Mouse (Mus musculus): ENCODE results near the gene Haus2.

The Haus2 gene

DNA sequence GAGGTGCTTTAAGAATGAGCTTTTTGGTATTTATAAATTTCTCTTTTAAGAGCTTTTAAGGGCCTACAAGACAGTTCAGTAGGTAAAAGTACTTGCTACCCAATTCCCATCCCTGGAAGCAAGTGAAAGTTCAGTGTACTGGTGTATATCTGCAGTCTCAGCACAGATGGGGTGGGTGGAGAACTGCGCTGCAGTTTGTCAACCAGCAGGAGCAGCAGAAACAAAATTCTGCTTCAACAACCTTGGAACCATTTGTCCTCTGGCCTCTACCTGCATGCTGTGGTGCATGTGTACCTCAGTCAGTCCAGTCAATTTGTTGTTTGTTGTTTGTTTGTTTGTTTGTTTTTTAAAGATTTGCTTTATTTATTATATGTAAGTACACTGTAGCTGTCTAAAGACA, 17.0 kb upstream of the Haus2 start:
- CTCF ChIA-PET, result interaction anchor here in 1 of 4 experiments (0.7 kb wide), 1 partner anchor 408 kb away, joined by 7 read pairs; no protein-coding TSS in a partner anchor
- POLR2A ChIA-PET, result interaction anchor here in 2 of 4 experiments (0.7 to 4.6 kb wide), 6 partner anchors 9 to 415 kb away, joined by 3 to 44 read pairs (median 8); partner anchors contain the start of genes Haus2 (in 2 of the 2), Lrrc57 (in 2 of the 2) and Zfp106 (in 1 of the 2)

DNA sequence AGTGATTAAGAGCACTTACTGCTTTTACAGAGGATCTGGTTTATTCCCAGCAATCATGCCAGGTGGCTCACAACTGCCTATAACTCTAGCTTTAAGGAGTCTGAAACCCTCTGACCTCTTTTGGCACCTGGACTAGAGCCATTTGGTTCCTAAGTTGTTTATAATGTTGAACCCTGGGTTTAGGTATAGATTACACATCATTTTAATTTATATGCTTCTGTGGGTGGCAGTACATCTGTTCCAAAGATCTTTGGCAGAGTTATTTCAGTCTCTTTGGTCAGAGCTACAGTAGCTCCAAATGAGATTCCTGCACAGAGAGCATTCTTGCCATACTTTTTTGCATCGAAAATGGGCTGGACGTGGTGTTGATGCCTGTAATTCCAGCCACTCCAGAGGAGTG, 11.4 kb upstream of the Haus2 start:
- POLR2A ChIA-PET, result interaction anchor here in 1 of 4 experiments (2.8 kb wide), 1 partner anchor 11 kb away, joined by 15 read pairs; the partner anchor contains the start of genes Haus2 and Lrrc57
- CTCF ChIA-PET, result interaction anchor here in 1 of 4 experiments (0.6 kb wide), 1 partner anchor 425 kb away, joined by 3 read pairs; no protein-coding TSS in a partner anchor

DNA sequence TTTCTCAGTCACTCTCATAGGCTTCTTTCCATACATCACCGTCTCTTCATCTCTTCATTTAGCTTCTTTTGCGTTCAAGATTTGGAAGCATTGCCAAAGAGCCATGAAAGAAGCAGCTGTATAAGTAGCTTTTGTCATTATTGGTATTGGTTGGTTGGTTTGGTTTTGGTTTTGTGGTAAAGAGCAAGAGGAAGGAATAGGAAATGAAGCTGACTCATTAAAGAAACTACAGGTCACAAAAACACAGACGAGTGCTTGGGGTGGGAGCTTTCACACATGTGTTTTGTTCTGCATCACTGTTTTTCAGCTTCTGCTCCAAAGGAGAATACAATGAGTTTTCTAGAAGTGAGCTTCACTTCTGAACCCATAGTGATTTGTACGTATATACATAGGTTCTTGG, 9.7 kb upstream of the Haus2 start:
- POLR2A ChIA-PET, result interaction anchor here in 1 of 4 experiments (1.7 to 2.8 kb wide), 2 partner anchors 9 to 11 kb away, joined by 4 to 15 read pairs; partner anchors contain the start of genes Haus2 and Lrrc57
- CTCF ChIA-PET, result no interaction called here

DNA sequence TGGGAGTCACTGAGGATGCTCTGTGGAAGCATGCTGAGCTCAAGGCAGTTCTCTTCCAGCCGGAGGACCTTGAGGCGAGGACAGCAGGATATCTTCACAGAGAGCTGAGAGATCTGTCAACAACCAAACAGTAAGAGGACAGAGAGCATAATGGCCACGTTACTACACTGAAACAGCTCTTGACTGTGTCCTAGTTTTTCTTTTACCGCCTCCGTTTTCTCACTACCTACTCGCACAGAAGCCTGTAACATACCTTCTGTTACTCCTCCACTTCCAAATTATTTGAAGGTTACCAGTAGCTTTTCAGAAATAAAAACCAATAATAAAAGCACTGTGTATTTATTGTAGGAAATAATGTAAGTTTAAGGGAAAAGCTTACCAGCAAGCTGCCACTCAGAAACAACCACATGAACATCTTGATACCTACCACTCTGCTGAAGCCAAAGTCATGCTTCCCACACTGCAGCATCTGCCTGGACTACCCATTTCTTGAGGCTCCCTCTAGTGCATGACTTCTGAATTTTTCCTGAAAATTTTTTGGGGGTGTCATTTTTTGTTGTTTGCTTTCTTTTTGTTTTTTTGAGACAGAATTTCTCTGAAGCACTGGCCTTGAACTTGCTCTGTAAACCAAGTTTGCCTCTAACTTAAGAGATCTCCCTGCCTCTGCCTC, 3.0 kb upstream of the Haus2 start:
- ChIA-PET CTCF (interaction anchor here in 2 of 4 experiments (0.6 to 1.4 kb wide), 2 partner anchors 128 to 1871 kb away, joined by 3 to 5 read pairs; no protein-coding TSS in a partner anchor), POLR2A (interaction anchor here in 2 of 4 experiments (0.8 to 5.3 kb wide), 4 partner anchors 10 to 15 kb away, joined by 3 to 44 read pairs (median 5); no protein-coding TSS in a partner anchor)

DNA sequence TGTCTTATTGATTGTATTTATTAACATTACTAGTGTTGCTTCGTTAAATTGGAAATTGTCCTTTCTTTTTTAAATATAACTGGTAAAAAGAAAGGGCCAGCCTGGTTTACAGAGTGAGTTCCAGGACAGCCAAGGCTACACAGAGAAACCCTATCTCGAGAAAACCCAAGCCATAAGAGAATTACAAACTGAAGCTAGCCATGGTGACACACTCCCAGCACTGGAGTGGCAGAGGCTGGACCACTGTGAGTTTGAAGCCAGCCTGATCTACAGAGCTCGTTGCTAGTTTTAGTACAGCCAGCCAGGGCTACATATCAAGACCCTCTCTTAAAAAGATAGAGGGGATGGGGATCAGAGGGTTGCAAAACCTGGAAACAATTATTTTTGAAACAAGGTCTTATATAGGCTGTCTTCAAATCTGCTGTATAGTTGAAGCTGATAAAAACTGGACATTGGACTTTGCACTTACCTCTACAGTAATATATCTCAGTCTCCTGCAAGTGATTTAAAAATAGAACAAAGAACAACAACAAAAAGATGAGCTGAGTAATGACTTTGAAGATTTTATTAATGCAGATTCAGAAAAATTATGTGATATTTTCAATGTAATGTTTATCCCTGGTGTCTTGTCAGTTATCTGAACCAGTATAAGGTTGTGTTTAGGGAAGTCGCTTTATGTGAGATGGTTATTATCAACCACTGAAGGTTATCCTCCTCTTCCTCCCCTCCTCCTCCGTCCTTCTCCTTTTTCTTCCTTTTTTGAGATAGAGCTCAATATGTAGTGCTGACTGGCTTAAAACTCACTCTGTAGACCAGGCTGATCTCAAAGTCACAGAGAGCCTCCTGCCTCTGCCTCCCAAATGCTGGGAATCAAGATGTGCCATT, 7.3 kb downstream of the Haus2 start:
- POLR2A ChIA-PET, result interaction anchor here in 2 of 4 experiments (0.6 to 1.1 kb wide), 4 partner anchors 12 to 54 kb away, joined by 3 to 4 read pairs (median 4); partner anchors contain the start of gene Zfp106 (in 2 of the 2)
- CTCF ChIA-PET, result interaction anchor here in 1 of 4 experiments (1.1 kb wide), 1 partner anchor 138 kb away, joined by 4 read pairs; no protein-coding TSS in a partner anchor

DNA sequence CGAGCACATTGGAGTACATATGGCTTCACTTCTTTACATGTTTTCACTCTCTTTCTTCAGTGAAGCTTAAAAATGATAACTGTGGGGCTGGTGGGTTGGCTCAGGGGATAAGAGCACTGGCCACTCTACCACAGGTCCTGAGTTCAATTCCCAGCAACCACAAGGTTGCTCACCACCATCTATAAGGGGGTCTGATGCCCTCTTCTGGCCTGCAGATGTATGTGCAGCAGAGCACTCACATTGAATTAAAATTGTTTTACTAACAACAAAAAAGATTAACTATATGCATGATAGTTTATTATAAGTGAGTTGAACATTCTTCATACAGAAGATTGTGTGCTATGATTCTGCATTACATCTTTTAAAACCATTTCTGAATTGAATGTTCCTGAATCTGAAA, 10.4 kb downstream of the Haus2 start:
- CTCF ChIA-PET, result interaction anchor here in 3 of 4 experiments (0.8 to 2.9 kb wide), 3 partner anchors 141 kb away, joined by 3 to 21 read pairs (median 6); no protein-coding TSS in a partner anchor
- POLR2A ChIA-PET, result interaction anchor here in 3 of 4 experiments (0.9 to 1.3 kb wide), 4 partner anchors 10 to 141 kb away, joined by 3 to 7 read pairs (median 4); partner anchors contain the start of genes Haus2 (in 2 of the 3) and Lrrc57 (in 2 of the 3)

DNA sequence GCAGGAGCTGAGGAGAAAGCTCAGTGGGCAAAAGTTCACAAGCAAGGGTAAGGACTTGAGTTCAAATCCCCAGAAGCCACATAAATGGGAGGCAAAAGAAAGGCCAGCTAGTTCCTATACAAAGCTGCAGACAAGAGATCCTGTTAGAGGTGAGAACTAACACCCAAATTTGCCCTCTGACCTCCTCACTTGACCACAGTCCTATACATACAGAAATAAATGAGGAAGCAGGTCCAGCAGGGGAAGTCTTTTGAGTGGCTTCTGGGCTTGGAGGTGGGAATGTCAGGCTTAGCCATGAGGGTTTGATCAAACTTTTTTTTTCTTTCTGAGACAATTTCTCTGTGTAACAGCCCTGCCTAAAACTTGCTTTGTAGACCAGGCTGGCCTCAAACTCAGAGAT, 13.7 kb downstream of the Haus2 start:
- CTCF ChIA-PET, result interaction anchor here in 3 of 4 experiments (0.6 to 1.0 kb wide), 3 partner anchors 144 to 304 kb away, joined by 3 to 5 read pairs (median 3); no protein-coding TSS in a partner anchor
- POLR2A ChIA-PET, result interaction anchor here in 1 of 4 experiments (1.1 kb wide), 1 partner anchor 10 kb away, joined by 3 read pairs; no protein-coding TSS in a partner anchor

DNA sequence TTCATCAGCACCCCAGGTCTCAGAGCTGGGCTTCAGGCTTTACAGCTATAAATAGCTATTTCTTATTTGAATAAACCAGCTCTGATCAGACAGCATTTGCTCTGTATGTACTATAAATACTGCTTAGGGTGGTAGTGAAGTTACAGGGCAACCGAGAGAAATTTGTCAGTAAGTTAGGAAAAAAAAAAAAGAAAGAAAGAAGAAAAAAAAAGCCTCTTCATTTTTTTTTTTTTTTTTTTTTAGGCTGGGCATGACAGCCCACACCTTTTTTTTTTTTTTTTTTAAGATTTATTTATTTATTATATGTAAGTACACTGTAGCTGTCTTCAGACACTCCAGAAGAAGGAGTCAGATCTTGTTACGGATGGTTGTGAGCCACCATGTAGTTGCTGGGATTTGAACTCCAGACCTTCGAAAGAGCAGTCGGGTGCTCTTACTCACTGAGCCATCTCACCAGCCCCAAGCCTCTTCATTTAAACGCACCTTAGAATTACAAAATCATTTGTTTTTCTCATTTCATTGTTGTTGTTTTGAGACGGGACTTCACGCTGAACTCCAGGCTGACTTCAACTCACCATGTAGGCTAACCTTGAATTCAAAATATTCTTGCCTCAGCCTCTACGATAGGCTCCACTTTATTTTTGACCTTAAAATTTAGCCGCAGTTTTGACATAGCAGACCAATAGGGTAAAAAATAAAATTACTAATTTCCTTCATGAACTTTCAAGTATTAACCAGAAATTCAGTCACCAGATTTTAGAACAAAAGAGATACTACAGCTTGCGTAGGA, 19.1 kb downstream of the Haus2 start:
- ChIA-PET POLR2A (interaction anchor here (0.6 to 4.3 kb wide), 20 partner anchors 12 to 249 kb away, joined by 3 to 16 read pairs (median 3); partner anchors contain the start of genes Lrrc57 (in 4 of the 4) and Haus2 (in 3 of the 4)), CTCF (no interaction called here)

DNA sequence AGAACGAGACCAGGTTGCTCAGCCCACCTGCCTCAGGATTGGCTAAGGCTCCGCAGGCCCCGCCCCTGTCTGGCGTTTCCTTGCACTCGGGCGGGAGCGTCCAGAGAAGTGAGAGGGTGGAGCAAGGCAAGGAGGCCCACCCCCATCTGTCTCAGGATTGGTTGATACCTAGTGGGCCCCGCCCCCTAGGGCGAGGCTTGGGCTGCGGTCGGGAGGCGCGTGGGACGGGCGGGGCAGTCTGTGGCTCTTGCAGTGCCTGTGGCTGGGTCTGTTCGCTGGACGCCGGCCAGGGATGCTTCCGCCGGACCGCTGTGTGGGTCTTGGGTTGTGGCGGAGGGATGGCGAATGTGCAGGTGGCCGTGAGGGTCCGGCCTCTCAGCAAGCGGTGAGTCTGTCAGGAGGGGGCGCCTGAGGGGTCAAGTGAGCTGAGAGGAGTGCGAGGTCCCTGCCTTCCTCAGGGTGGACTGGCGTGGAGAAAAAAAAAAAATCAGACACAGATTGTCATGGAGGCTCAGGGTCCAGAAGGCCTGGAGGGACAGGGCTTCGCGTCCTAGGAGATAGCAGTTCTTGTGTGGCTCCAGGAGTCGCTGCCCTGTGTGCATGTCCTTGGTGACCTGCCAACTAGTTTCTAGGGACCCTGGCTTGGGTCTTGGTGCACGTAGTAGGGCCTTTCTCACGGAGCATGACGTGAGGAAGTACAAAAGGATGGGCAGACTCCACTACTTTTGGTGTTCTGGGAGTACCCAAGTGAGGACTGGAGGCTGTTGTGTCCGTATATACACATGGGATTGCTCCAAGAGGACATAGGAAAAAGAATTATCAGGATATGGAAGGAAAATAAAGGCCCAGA, 19.9 kb downstream of the Haus2 start, which contains the start of gene Stard9:
Gene Stard9 (plus strand): TSS at position 236 of the 850 bp plus-strand sequence.
- ChIA-PET CTCF (no interaction called here), POLR2A (interaction anchor here (0.6 to 4.3 kb wide), 16 partner anchors 12 to 168 kb away, joined by 3 to 16 read pairs (median 4); partner anchors contain the start of genes Lrrc57 (in 4 of the 4) and Haus2 (in 3 of the 4))

DNA sequence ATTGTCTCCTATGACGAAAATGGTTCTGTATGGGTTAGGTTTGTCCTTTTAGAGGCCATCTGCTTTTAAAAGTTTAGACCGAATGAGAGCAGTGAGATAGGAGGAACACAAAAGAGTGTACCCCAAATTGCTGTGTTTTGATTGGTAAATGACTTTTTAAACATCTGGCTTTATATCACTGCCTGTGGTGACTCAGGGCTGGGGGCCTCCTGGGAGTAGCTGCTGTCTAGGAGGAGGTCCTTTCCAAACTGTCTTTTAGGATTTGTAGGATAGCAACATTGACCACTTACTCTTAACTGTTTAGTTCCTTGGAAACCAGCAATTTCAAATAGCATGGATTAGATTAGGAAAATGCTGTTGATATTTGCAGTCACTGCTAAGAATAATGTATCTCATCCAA, 21.1 kb downstream of the Haus2 start:
- POLR2A ChIA-PET, result interaction anchor here in 1 of 4 experiments (1.1 to 4.3 kb wide), 2 partner anchors 12 to 25 kb away, joined by 4 to 16 read pairs; no protein-coding TSS in a partner anchor
- CTCF ChIA-PET, result interaction anchor here in 1 of 4 experiments (0.7 kb wide), 1 partner anchor 244 kb away, joined by 3 read pairs; no protein-coding TSS in a partner anchor

DNA sequence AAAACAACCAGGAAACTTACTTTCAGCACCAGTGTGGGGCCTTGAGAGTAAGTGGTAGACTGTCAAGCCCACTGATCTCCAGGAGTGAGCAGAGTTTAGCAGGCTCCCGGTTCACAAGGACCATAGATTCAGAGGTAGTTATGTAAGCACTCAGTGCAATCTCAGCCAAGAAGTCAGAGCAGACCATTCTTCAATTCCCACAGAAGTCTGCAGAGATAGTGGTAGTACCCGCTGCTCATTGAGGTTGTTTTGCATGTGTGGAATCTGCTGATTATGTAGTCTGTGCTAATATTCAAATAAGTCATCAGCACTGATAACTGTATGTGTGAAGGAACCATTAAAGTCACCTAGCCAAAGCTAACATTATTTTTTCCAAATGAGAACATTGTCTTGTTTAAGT, 21.5 kb downstream of the Haus2 start:
- ChIA-PET POLR2A (interaction anchor here in 1 of 4 experiments (4.3 kb wide), 1 partner anchor 12 kb away, joined by 16 read pairs; no protein-coding TSS in a partner anchor), CTCF (no interaction called here)

DNA sequence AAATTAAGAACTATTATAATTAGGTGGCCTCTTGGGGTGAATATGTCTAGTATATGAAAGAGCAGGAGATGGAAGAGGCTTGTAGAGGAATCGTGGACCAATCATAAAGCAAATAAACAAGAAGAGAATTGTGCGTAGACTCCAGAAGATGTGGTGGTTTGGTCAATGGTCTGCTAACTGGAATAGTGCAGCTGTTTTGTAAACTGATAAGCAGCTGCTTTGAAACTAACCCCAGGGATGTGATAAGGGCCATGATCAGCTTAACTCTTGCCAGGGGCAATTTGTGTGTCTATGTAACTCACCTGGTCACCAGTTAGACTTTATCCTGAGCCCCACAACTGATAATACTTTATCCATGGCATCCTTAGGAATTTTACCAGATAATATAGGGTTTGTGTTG, 22.3 kb downstream of the Haus2 start:
- ChIA-PET CTCF (no interaction called here), POLR2A (interaction anchor here in 2 of 4 experiments (1.2 to 4.3 kb wide), 3 partner anchors 11 to 23 kb away, joined by 3 to 16 read pairs (median 4); partner anchors contain the start of genes Haus2 (in 2 of the 2) and Lrrc57 (in 2 of the 2))

DNA sequence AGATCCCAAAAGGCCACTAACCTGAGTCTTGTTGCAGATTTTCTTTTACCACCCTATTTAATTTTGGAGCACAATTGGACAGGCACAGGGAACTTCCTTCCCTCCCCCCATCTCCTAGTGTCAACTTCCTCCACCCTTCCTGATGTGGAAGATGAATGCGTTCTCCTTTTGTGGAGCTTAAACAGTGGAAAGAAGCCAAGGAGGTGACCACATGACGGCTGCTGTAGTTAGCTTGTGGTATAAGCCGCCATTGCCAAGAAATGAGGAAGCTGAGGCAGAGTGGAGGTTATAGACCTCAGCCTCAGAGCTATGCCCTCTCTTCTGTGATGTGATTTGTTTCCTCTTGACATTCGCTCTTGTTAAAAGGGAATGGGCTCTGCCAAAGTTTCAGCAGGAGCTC, 22.8 kb downstream of the Haus2 start:
- POLR2A ChIA-PET, result interaction anchor here in 2 of 4 experiments (1.2 to 4.3 kb wide), 3 partner anchors 10 to 23 kb away, joined by 3 to 16 read pairs (median 4); partner anchors contain the start of genes Haus2 (in 2 of the 2) and Lrrc57 (in 2 of the 2)
- CTCF ChIA-PET, result interaction anchor here in 1 of 4 experiments (0.9 kb wide), 1 partner anchor 47 kb away, joined by 3 read pairs; no protein-coding TSS in a partner anchor

DNA sequence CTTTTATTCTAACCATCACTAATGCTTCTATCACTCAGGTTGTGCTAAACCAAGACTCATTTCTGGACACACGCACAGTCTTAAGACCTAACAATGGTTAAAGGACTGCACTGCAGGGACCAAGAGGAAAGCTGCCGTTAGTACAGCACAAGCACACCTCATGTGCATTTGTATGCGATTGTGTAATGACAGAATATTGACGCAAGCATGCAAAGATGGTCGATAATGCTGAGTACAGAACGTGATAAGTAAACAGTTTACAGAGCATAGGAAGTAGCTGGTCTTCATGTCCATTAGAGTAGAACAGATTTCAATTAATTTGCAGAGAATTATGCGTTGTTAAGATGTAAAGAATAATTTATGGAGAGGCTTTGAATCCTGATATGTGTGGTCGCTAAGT, 31.7 kb downstream of the Haus2 start:
- ChIA-PET POLR2A (interaction anchor here in 1 of 4 experiments (1.3 to 4.4 kb wide), 2 partner anchors 11 to 32 kb away, joined by 5 to 16 read pairs; partner anchors contain the start of genes Haus2, Lrrc57 and Stard9), CTCF (no interaction called here)

DNA sequence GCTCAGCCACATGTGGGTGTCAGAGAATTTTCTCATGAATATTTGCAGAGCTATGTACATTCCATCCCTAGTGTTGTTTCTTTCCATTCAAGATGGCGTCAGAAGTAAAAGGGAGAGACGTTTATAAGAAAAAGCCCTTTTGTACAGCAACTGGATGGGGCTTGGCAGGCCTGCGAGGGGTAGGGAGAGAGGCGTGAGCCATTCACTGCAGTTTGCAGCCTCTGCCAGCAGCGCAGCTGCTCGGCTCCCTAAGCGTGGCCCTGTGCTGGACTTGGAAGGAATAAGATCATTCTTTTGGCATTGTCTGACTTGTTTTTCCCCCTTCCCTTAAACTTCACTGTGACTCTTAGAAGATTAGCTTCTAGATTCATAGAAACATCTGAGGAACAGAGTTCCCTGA, 34.7 kb downstream of the Haus2 start:
- CTCF ChIA-PET, result interaction anchor here in 1 of 4 experiments (0.6 kb wide), 1 partner anchor 31 kb away, joined by 3 read pairs; no protein-coding TSS in a partner anchor
- POLR2A ChIA-PET, result interaction anchor here in 1 of 4 experiments (2.0 to 4.4 kb wide), 2 partner anchors 9 to 14 kb away, joined by 5 to 16 read pairs; partner anchors contain the start of gene Stard9

DNA sequence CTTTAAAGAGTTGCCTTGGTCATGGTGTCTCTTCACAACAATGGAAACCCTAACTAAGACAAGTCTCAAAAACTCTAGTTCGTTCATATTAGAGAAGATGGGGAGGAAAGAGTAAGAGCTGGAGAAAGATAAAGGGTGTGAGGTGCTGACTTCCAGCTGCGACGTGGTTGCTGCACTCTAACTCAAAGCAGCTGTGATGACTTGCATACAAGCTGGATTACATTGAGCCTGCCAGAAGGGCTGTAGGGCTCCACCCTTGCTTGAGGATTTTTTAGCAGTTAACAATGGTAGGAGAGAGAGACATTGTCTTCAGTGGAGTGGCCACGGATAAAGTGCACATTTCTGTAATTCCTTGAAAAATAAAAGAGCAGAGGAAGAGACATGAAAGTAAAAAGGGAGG, 37.6 kb downstream of the Haus2 start:
- ChIA-PET CTCF (no interaction called here), POLR2A (no interaction called here)
